Mouse (Mus musculus) kidney, postnatal 36 days (tissue): Measurements from ENCODE around the gene Ralgds.

Experiments used
- DNase-seq, 2 experiments: peaks; one replicate each; pipeline ENCODE4 v3.0.0; 2021 to 2022; ENCODE audit warnings: mixed read lengths in 2 of 2

Ralgds gene

GRCm38 (mm10) chr2:28569903-28570302 lies 57.0 kb downstream of the Ralgds start:
- DNase-seq = no peak

DNA sequence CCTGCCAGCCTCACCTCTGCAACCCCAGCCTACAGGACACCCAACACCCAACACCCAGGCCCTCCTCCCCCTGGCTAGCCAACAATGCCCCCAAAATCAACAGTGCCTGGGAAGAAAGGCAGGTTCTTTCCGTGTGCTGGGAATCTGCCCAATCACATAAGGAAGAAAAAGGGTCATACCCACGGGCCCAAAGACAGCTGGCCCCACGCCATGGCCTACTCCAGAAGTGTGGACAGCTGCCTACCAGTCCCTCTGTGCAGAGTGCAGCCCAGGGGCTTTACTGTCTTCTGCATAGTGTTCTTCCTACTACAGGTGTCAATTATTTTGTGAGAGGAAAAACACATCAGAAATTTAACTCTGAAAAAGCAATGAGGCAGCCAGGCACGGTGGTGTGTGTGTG lies 62.4 kb downstream of the Ralgds start:
- no peak for DNase-seq

- no peak for DNase-seq
Measured at GRCm38 (mm10) chr2:28576815-28577214, 63.9 kb downstream of the Ralgds start.

DNA sequence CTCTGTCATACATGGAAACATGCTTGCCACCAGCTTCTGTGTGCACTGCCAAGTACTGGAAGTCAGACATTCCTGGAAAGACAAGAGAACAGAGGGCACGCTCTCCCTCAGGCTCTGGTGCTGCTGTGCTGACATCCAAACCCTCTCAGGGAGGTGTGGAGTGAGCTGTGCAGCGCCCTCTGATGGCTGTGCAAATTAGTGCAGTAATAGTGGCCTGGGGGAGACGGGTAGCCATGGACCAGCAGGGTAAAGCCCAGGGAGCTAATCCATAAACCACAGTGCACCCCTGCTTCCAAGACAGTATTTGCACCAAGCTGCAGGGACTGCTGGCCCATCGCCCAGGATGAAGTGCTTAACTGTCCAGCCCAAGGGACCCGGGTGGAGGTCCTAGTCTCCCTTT lies 65.1 kb downstream of the Ralgds start:
- peak in 1 of 2 experiments; percentile 62 for DNase-seq

DNA sequence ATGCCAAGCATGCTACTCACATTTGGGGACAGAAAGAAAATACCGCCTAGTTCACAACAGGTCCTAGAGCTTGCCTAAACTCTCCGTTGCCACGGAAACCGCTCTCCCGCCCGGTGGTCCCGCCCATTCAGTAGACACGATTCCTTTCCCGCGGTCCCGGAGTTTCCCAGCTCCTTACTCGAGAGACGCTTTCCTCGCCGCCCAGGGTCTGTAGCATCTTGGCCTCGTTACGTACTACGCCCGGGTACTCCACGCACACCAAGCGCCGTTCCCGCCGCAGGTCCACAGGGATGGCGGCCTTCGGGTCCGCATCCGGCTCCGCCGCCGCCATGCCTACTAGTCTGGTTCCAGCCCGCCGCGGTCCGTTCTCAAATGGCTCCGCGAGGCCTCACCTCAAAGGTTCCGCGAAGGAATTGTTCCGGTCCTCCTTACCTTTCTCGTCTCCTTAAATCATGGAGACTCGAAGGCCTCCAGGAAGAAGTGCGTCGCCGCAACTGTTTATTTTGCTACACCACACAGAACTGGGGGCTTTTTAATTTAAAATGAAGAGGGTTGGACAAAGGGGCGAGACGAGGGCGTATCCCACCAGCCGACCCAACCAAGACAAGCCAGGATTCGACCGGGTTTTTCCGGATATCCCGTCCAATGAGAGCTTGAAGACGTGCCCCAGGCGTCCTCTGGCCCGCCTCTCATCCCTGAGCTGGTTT lies 69.9 kb downstream of the Ralgds start:
- peak; percentile 90 to 94 for DNase-seq

- no peak for DNase-seq
Measured at GRCm38 (mm10) chr2:28583651-28584050, 70.7 kb downstream of the Ralgds start, which contains the start of gene Gtf3c5. Gtf3c5 (minus strand) TSS chr2:28583751.

DNA sequence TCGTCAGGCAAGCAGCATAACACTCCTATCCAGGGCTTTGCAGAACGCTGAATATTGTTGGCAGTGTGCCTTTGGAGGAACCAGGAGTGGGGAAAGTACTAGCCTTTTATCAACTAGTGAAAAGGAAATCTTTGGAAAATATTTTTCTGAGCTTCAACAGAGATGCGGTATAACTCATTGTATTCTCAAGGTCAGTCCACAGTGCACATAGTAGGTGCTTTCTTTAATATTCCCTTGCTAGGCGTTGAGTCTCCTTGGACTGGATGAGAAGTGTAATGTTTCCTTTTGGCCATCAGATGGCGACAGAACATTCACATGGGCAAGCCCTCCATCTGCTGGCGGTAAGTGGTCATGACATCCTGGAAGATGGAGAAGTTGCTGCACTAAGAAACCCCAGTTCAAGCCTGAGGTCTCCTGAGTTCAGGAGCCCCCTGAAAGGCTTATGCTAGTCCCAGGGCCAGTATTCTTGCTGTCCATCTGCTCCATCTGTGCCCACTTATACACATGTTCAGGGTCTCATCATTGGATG lies 72.2 kb downstream of the Ralgds start:
- peak; percentile 84 to 89 for DNase-seq

DNA sequence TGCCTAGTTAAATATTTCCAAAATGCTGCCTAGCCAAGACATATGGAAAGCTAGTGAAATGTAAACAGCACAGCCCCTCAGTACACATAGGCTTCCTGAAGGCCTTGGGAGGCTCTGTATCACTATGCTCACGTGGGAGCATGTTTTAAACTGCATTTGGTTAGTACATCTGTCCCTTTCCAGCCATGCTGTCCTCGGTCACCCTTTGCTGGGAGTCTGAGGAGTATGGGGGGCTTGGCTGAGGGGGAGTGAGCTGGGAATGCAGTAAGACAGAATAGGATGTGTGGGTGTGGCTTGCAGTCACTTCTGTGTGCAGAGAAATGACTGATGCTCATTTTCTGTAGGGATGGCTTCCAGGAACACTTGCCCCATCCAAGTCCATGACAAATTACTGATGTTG lies 72.8 kb downstream of the Ralgds start:
- no peak for DNase-seq

DNA sequence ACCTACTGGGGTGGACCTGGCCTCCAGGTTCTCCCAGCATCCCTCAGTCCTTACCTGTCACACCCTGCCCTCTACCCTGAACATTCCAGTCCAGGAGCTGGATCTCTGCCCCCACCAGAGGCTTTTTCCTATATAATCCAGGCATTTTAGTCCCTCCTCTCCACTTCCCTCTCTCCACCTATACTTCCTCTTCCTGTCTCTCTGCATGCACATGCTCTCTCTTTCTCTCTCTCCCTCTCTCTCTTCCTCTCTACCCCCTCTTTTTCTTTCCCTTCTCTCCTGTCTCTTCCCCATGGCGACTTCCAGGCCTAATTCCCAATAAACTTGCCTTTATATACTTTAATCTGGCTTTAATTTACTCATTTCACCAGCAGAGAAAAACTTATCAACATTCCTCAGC lies 75.6 kb downstream of the Ralgds start:
- DNase-seq = no peak

DNA sequence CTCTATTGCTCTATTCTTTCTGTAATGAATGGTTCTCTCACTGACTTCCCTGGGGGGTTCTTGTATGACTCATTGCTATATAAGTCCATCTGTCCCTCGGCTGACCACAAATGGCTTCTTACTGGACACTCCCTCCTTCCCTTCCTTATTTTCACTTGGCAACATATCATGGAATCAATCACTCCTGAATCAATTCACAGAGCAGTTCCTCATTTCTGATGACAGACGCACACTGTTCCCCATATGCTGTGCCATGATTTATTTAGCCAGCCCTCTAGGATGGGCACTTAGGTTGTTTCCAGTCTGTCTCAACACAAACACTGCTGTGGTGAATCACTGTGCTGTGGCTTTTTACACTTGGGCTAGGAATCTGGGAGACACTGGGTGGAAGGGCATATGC lies 78.6 kb downstream of the Ralgds start:
- no peak for DNase-seq

DNA sequence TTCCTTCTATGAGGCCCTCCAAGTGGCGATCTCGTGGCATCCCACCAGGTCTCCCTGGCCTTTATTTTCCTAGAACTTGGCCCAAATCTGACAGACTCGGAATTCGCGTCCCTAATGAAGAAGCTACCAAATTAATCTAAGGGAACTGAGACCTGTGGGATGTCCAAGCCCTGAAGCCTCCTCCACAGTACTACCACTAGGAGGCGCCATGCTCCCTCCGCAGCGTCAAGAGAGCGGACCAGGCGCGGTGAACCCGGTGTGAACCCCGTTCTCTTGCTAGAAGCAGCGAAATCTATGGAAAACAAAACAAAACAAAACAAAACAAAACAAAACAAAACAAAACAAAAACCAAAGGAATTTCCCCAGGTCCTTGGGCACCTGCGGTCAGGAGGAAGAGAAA lies 79.9 kb downstream of the Ralgds start:
- DNase-seq = peak; percentile 67 to 84

- DNase-seq = no peak
Measured at GRCm38 (mm10) chr2:28596021-28596420, 83.1 kb downstream of the Ralgds start.

DNA sequence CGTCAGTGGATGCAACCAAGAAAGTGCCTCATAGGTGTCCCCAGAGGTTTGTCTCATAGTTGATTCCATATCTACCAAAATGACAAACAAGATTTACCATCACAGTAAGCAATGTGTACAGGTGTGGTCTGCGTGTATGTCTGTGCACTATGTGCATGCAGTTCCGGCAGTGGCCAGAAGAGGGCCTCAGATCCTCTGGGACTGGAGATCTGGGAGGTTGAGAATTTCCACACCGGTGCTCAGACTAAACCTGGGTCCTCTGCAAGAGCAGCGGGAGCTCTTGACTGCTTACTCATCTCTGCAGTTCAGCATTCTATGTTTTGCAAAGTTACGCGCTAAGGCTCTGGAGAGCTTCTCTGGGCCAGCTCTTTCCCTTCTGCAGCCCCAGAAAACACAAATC lies 84.1 kb downstream of the Ralgds start:
- no peak for DNase-seq

- DNase-seq = no peak
Measured at GRCm38 (mm10) chr2:28597733-28598547, 85.0 kb downstream of the Ralgds start.

- DNase-seq = no peak
Measured at GRCm38 (mm10) chr2:28598692-28599568, 86.0 kb downstream of the Ralgds start.

DNA sequence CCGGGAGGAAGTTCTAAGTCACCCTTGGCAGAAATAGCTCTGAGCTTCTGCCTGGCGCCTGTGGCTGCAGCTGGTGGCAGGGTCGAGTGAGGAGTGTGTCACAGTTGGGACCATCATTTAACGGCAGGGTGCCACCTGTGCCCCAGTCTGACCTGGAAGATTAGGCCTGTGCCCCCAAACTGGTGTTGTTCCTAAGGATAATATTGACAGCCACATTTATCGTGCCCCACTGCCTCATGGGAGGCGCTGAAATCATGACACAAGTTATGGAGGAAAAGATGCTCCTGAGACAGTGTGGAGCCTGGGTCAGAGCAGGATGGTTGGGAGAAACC lies 86.6 kb downstream of the Ralgds start:
- no peak for DNase-seq

- no peak for DNase-seq
Measured at GRCm38 (mm10) chr2:28601720-28602590, 89.0 kb downstream of the Ralgds start.
